Mouse (Mus musculus): ENCODE data around the gene Kcnq1. TPM values are rescaled to one million over a fixed set of nuclear protein-coding genes. Genes with fewer than 3 reads are reported as not detected.
A peak's percentile ranks its signal among the peaks of the same experiment; 100 is the strongest.

Kcnq1 gene
- polyA plus RNA-seq, 1 experiment: 41.8 TPM

- Histone ChIP-seq H3K4me3 (ENCODE audit: low read depth, low read length) (no peak overlapping the region), H3K36me3 (ENCODE audit: control insufficient read depth, insufficient read depth, low read length) (peaks cover 3% of the 10 kb centered on the region; the same call in 1 of the 2 replicates), H3K27me3 (ENCODE audit: control insufficient read depth, insufficient read depth, low read length) (no peaks in the 10 kb centered on the region), H3K4me1 (ENCODE audit: control insufficient read depth, insufficient read depth, insufficient read length, low read length) (no peaks in the 10 kb centered on the region), H3K27ac (ENCODE audit: insufficient read depth, low read depth, low read length) (no peak overlapping the region)
- WGBS: 76% methylated on average over 7 of the region's 7 CpGs
- TF ChIP-seq POLR2A (IDR thresholded peaks at IDR 0.05; ENCODE audit: low read depth, low read length) (no peak), CTCF (IDR thresholded peaks at IDR 0.05; ENCODE audit: extremely low read depth, insufficient read length, insufficient replicate concordance, low read depth, low read length) (no peak)
Measured at GRCm38 (mm10) chr7:143275030-143275429, 168.9 kb downstream of the Kcnq1 start.

GRCm38 (mm10) chr7:143283625-143284024 is 177.5 kb downstream of the Kcnq1 start:
- no peak overlapping the region for H3K4me3 ChIP-seq (ENCODE audit: low read depth, low read length)
- no peaks in the 10 kb centered on the region for H3K27me3 ChIP-seq (ENCODE audit: control insufficient read depth, insufficient read depth, low read length)
- no peaks in the 10 kb centered on the region; the same call in 1 of the 2 replicates for H3K36me3 ChIP-seq (ENCODE audit: control insufficient read depth, insufficient read depth, low read length)
- WGBS: 74% methylated on average over 2 of the region's 2 CpGs
- TF ChIP-seq CTCF (IDR thresholded peaks at IDR 0.05; ENCODE audit: extremely low read depth, insufficient read length, insufficient replicate concordance, low read depth, low read length) (no peak), POLR2A (IDR thresholded peaks at IDR 0.05; ENCODE audit: low read depth, low read length) (no peak)
- H3K4me1 ChIP-seq (ENCODE audit: control insufficient read depth, insufficient read depth, insufficient read length, low read length): peaks cover 18% of the 10 kb centered on the region; the same call in 1 of the 2 replicates
- H3K27ac ChIP-seq (ENCODE audit: insufficient read depth, low read depth, low read length): no peak overlapping the region

DNA sequence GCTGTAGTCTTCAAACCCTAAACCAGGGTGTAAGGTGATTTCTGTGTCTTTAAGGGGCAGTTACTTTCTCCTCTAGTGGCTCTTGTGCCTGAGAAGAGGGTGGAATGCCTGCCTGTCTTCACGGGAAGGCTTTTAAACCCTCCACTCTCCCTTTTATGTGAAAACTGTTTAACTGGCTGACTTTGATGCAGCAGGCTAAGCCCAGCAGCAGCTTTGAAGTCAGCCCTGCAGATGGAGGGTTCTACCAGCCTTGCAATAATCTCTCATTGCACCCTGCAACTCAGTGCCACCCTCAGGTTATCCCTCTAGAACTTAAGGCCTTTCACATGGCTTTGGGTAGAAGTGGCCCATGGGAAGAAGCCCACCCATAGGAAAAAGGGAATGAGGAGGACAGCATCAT is 178.7 kb downstream of the Kcnq1 start:
- Histone ChIP-seq H3K27ac (ENCODE audit: insufficient read depth, low read depth, low read length) (no peak overlapping the region), H3K4me1 (ENCODE audit: control insufficient read depth, insufficient read depth, insufficient read length, low read length) (peaks cover 26% of the 10 kb centered on the region; the same call in 1 of the 2 replicates), H3K27me3 (ENCODE audit: control insufficient read depth, insufficient read depth, low read length) (no peaks in the 10 kb centered on the region), H3K4me3 (ENCODE audit: low read depth, low read length) (no peak overlapping the region), H3K36me3 (ENCODE audit: control insufficient read depth, insufficient read depth, low read length) (no peaks in the 10 kb centered on the region; the same call in 1 of the 2 replicates)
- no peak for TF ChIP-seq CTCF (IDR thresholded peaks at IDR 0.05; ENCODE audit: extremely low read depth, insufficient read length, insufficient replicate concordance, low read depth, low read length)
- TF ChIP-seq POLR2A (IDR thresholded peaks at IDR 0.05; ENCODE audit: low read depth, low read length): no peak
- 55% methylated on average over 1 of the region's 1 CpGs for WGBS

GRCm38 (mm10) chr7:143285440-143285839 is 179.3 kb downstream of the Kcnq1 start:
- WGBS: 48% methylated on average over 3 of the region's 3 CpGs
- H3K4me1 ChIP-seq (ENCODE audit: control insufficient read depth, insufficient read depth, insufficient read length, low read length): peaks cover 26% of the 10 kb centered on the region; the same call in 1 of the 2 replicates
- TF ChIP-seq CTCF (IDR thresholded peaks at IDR 0.05; ENCODE audit: extremely low read depth, insufficient read length, insufficient replicate concordance, low read depth, low read length) (no peak), POLR2A (IDR thresholded peaks at IDR 0.05; ENCODE audit: low read depth, low read length) (no peak)
- no peaks in the 10 kb centered on the region; the same call in 1 of the 2 replicates for H3K36me3 ChIP-seq (ENCODE audit: control insufficient read depth, insufficient read depth, low read length)
- no peaks in the 10 kb centered on the region for H3K27me3 ChIP-seq (ENCODE audit: control insufficient read depth, insufficient read depth, low read length)
- no peak overlapping the region for H3K27ac ChIP-seq (ENCODE audit: insufficient read depth, low read depth, low read length)
- no peak overlapping the region for H3K4me3 ChIP-seq (ENCODE audit: low read depth, low read length)

DNA sequence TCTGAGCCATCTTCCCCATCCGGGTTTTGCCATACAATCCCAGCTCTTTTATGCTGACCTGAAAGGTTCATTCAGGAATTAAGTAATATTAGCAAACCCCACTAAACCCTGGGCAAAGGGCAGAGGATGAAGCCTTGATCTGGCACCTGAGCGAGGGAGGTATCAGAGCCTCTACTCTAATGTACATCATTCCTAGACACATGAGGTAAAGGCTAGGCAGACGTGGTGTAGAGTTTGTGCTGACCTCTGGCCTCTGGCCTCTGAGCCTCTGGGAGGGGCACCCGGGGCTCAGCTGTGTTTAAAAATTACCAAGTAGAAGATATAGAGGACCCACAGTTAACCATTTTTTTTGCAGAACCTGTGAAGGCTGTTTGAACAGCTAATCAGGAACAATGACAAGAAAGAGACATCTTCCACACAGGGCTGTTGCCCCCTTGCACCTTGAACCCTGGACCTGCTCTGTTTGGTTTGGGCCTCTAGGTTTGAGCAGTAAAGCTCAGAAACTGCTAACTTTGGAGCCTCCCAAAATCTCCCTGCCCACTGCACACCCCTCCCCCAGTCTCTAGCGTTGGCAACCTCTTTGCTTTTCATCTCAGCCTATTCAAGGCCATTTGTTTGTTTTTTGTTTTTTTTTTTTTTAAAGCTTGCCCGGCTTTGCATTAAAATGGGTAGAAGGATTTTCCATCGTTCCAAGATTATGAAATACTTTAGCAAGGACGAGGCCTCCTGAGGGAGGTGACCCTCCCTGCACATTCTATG is 180.5 kb downstream of the Kcnq1 start:
- Histone ChIP-seq H3K4me3 (ENCODE audit: low read depth, low read length) (no peak overlapping the region), H3K4me1 (ENCODE audit: control insufficient read depth, insufficient read depth, insufficient read length, low read length) (peaks cover 26% of the 10 kb centered on the region; the same call in 1 of the 2 replicates), H3K27ac (ENCODE audit: insufficient read depth, low read depth, low read length) (no peak overlapping the region), H3K27me3 (ENCODE audit: control insufficient read depth, insufficient read depth, low read length) (no peaks in the 10 kb centered on the region), H3K36me3 (ENCODE audit: control insufficient read depth, insufficient read depth, low read length) (no peaks in the 10 kb centered on the region; the same call in 1 of the 2 replicates)
- TF ChIP-seq CTCF (IDR thresholded peaks at IDR 0.05; ENCODE audit: extremely low read depth, insufficient read length, insufficient replicate concordance, low read depth, low read length) (no peak), POLR2A (IDR thresholded peaks at IDR 0.05; ENCODE audit: low read depth, low read length) (no peak)
- WGBS: 42% methylated on average over 8 of the region's 8 CpGs

DNA sequence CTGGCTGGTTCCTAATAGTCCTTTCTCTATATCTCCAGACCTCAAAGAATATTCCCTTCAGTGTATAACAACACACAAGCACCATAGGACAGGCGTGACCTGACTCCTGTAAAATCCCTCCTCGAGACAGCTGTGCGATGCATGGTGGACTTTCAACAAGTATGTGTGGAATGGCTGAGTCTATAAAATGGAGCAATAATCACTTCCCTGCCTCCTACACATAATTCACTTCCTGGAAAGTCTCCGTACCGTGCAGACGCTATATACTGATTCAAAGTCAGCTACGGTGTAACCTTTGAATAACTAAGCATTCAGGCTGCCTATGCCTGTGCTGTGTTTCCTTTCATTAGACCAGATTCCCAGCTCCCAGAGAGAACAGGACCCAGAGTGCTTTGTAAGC is 182.0 kb downstream of the Kcnq1 start:
- no peak overlapping the region for H3K4me3 ChIP-seq (ENCODE audit: low read depth, low read length)
- no peaks in the 10 kb centered on the region for H3K36me3 ChIP-seq (ENCODE audit: control insufficient read depth, insufficient read depth, low read length)
- TF ChIP-seq CTCF (IDR thresholded peaks at IDR 0.05; ENCODE audit: extremely low read depth, insufficient read length, insufficient replicate concordance, low read depth, low read length): no peak
- TF ChIP-seq POLR2A (IDR thresholded peaks at IDR 0.05; ENCODE audit: low read depth, low read length): no peak
- H3K27me3 ChIP-seq (ENCODE audit: control insufficient read depth, insufficient read depth, low read length): no peaks in the 10 kb centered on the region
- WGBS: 57% methylated on average over 7 of the region's 7 CpGs
- H3K27ac ChIP-seq (ENCODE audit: insufficient read depth, low read depth, low read length): peak overlapping the region; percentile 58
- peaks cover 26% of the 10 kb centered on the region; the same call in 1 of the 2 replicates for H3K4me1 ChIP-seq (ENCODE audit: control insufficient read depth, insufficient read depth, insufficient read length, low read length)

DNA sequence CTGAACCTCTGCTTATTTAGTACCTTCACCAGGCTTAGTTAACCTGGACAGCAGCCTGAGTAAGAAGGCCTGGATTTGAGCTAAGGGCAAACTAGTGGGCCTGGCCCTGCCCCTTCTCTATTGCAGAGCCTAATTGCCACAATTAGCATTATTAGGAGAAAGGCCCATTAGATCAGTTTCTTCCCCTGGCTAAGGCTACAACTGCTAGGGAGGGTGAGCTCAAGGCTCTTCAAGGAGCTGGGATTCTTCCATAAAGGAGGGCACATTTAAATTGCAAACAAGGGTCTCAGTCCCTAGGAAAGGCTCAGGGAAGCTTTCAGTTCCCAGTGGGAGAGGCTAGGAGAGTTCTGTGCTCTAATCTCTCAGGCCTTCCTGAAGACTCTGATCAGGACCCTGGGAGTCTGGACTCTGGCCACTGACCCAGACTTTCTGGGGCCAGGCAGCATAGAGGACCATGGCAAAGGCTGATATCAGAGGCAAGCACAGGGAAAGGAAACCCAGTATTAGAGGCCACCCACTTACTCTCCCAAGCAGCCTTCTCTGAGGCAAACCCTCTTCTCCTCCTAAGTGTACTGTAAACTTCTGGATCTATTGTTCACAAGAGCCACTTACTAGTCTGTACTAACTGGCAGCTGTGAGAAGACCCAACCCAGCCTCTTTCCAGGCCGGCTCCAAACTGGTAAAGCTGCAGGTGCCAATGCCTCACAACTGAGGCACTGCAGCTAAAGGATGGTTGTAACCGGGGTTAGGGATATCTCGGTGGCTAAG is 183.1 kb downstream of the Kcnq1 start:
- Histone ChIP-seq H3K27ac (ENCODE audit: insufficient read depth, low read depth, low read length) (peak overlapping the region; percentile 33; the same call in 1 of the 2 replicates), H3K36me3 (ENCODE audit: control insufficient read depth, insufficient read depth, low read length) (no peaks in the 10 kb centered on the region), H3K4me3 (ENCODE audit: low read depth, low read length) (no peak overlapping the region), H3K27me3 (ENCODE audit: control insufficient read depth, insufficient read depth, low read length) (no peaks in the 10 kb centered on the region), H3K4me1 (ENCODE audit: control insufficient read depth, insufficient read depth, insufficient read length, low read length) (peaks cover 26% of the 10 kb centered on the region; the same call in 1 of the 2 replicates)
- TF ChIP-seq POLR2A (IDR thresholded peaks at IDR 0.05; ENCODE audit: low read depth, low read length) (no peak), CTCF (IDR thresholded peaks at IDR 0.05; ENCODE audit: extremely low read depth, insufficient read length, insufficient replicate concordance, low read depth, low read length) (no peak)
- 86% methylated on average over 3 of the region's 3 CpGs for WGBS
